Mouse (Mus musculus) NIH3T3 (cell line): ENCODE data around the gene Ncln.

ENCODE experiments used
- DNase-seq: peaks from one replicate; pipeline ENCODE4 v3.0.0-alpha.2; 2012; ENCODE audit warnings: low read depth

Gene Ncln

GRCm38 (mm10) chr10:81488081-81488480 is 8.1 kb downstream of the Ncln start:
- DNase-seq = no peak

DNA sequence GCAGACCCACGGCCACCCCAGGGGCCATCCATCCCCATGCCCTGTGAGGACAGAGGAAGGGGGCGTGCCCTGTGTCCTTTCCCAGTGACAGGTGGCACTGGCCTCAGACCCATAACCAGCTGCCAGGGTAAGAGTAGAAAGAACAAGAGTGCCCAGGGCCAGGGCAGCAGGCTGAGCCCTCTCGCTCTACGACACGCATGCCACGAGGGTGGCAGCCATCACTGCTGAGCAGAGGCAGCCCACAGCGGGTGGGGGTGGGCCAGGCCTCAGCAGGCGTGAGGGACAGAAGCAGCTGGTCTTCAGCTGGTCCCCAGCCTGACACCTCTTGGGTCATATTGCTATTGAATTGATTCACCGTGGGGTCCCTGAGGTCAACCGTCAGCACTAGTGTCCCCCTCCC is 9.7 kb downstream of the Ncln start:
- DNase-seq = no peak

GRCm38 (mm10) chr10:81485479-81486018 is 10.6 kb downstream of the Ncln start:
- DNase-seq = no peak

GRCm38 (mm10) chr10:81485060-81485449 is 11.1 kb downstream of the Ncln start:
- DNase-seq = no peak

DNA sequence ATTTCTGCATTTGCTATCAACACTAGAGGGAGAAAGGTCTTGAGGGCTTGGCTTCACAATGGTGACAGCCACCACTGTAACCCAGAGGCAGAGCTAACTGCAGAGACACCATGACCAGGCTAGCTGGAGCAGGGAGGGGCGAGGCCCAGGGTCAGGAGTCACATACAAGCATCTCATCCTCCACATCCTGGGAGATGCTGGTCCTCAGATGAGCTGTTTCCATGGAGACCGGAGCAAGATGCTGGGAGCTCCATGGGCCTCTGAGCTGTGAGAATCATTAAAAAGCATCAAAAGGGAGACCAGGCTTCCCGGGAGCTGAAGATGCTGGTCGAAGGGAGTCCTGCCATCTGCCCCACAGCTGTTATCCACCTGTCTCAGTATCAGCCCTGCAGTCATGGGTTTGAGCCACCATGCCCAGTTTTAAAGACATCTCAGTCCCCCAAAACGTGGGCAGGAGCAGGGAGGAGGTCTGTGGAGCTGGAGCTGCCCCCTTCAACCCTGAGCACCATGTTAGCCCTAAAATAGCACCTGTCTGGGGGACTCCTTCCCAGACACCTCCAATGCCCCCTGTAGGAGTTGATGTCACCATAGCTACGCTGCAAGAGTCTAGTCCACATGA is 11.6 kb downstream of the Ncln start:
- DNase-seq = no peak

GRCm38 (mm10) chr10:81483983-81484382 is 12.2 kb downstream of the Ncln start:
- peak; percentile 75 for DNase-seq

- DNase-seq = peak; percentile 81
These were observed 13.7 kb downstream of the Ncln start, which contains the start of gene Celf5 for GRCm38 (mm10) chr10:81482533-81482889. Gene Celf5 (minus strand): TSS chr10:81482709.

GRCm38 (mm10) chr10:81481605-81482532 is 14.3 kb downstream of the Ncln start:
- DNase-seq = no peak

GRCm38 (mm10) chr10:81474461-81474860 is 21.7 kb downstream of the Ncln start:
- DNase-seq = no peak

GRCm38 (mm10) chr10:81473003-81473451 is 23.2 kb downstream of the Ncln start:
- peak; percentile 61 for DNase-seq

DNA sequence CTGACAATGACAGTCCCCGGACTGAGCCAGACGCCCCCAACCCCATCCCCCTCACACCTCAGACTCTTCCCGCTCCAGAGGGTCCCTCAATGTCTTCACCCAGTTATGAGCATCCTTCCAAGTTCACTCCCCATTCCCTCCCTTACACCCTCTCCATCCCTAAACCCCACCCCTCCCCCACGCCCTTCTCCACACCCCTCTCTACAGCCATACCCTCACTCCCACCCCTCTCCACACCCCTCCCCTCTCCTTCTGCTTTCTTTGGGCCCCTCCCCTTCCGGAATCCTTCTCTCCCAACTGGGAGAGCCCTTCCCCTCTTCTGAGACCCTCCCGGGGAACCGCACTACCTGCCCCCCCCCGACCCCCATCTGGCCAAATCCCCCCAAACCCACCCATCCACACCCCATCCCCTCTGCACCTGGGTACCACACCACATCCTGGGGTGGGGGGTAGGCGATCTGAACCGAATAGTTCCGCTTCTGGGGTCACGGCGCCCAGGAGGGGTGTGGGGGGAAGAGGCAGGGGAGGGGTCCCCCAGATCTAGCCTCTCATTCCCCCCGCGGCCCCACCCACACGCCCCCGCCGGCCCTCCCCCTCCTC is 23.7 kb downstream of the Ncln start:
- DNase-seq = no peak

DNA sequence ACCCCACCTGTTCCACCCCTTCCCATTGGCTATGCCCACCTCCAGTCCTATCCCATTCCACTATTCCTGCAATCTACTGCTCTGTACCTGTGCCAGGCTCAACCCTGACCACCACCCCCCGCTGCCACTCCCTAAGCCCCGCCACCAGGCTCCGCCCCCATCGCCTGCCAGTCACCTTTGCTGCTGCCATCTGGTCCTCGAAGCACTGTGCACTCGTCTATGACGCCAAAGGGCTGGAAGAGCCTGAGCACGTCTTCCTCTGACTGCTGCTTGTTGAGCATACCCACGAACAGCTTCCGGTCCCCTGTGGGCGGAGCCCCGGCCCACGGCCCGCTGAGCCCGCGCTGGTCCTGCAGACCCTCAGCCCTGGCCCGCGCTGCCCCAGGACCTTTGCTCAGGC is 25.7 kb downstream of the Ncln start:
- no peak for DNase-seq

- no peak for DNase-seq
These were observed 26.9 kb downstream of the Ncln start for GRCm38 (mm10) chr10:81469253-81469652.

DNA sequence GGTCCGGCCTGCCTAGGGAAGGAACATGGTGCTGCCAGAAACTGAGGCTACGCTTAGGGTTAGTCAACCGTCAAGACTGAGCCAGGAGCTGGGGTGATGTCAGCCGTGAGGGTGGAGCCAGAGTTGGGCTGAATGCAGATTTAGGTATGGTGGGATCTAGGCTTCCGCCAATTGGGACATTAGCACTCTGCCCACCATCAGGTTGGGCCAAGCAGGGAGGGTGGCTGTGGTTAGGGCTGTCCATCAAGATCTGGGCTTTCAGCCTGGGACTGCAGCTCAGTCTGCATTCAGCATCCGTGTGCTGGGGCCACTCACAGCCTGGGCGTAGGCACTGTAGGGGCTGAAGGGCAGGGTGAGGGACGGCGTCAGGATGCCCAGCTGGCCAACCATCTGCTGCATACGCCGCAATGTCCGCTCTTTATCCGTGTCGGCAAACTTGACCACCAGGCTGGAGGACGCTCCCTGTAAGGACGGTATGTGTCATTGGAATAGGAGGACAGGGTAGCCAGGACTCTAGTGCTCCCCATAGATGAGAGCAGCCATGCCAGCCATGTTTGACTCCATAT is 28.4 kb downstream of the Ncln start:
- DNase-seq = no peak

DNA sequence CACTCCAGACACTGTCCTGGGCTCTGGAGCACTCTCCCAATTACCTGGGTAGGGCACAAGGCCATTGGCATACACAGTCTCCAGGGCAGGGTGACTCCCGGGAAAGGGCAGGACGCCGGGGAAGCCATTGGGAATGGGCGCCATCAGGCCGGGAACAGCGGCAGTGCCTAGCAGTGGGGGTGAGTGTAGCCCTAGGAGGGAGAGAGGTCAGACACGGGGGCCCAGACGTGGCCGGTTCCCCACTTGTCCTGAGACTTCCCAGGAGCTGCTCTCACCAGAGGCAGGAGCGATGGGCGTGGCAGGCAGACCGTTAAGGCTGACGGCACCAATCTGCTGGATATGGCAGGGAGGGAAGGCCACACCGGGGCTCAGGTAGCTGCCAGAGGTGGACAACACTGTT is 29.3 kb downstream of the Ncln start:
- no peak for DNase-seq

GRCm38 (mm10) chr10:81466066-81466465 is 30.1 kb downstream of the Ncln start:
- no peak for DNase-seq

GRCm38 (mm10) chr10:81465265-81465645 is 30.9 kb downstream of the Ncln start:
- DNase-seq = peak; percentile 37

GRCm38 (mm10) chr10:81464405-81465264 is 31.6 kb downstream of the Ncln start:
- no peak for DNase-seq

GRCm38 (mm10) chr10:81463531-81463930 is 32.7 kb downstream of the Ncln start:
- no peak for DNase-seq

DNA sequence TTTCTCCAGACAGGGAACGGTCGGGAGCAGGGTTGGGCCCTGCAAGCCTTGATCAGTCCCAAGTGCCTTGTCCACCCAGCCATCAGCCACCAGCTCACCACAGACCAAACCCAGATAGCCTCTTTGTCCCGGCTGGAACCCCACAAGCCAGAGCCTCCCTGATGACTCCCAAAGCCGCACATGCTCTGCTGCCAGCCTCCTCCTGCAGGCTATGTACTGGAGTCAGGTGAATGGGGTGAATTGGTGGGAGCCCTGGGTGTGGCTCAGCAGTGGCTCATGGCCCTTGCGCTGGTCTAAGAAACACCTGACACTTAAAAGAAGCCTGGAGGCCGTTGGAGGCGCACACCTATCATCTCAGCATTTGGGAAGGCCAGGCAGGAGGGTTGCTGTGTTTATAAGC is 33.3 kb downstream of the Ncln start:
- DNase-seq = no peak

DNA sequence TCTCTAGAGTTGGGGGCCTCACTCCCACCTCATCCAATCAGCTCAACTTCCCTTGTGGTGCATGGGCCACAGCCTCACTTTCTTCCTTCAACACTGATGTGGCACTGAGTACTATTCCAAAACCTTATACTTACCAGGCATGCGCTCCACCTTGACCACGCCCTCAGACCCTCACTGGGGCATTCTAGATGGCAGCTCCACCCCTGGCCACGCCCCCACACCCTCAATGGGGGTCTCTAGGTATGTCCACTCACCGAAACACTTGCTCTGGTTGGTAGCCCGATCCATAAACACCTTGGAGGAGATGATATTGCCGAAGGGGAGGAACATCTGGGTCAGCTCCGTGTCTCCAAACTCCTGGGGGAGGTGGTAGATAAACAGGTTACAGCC is 33.8 kb downstream of the Ncln start:
- no peak for DNase-seq
